Mouse (Mus musculus): Measurements from ENCODE around the gene 6430571L13Rik. TPM values are rescaled to one million over a fixed set of nuclear protein-coding genes. Genes with fewer than 3 reads are reported as not detected.
A peak's percentile ranks its signal among the peaks of the same experiment; 100 is the strongest.
"Not testable (repeated sequence)": the region's sequence is repeated elsewhere in the genome, so short reads cannot be mapped to it uniquely, and the experiment has no call there.

Gene 6430571L13Rik
- polyA plus RNA-seq, 1 experiment from 2014 or later: 0.82 TPM

DNA sequence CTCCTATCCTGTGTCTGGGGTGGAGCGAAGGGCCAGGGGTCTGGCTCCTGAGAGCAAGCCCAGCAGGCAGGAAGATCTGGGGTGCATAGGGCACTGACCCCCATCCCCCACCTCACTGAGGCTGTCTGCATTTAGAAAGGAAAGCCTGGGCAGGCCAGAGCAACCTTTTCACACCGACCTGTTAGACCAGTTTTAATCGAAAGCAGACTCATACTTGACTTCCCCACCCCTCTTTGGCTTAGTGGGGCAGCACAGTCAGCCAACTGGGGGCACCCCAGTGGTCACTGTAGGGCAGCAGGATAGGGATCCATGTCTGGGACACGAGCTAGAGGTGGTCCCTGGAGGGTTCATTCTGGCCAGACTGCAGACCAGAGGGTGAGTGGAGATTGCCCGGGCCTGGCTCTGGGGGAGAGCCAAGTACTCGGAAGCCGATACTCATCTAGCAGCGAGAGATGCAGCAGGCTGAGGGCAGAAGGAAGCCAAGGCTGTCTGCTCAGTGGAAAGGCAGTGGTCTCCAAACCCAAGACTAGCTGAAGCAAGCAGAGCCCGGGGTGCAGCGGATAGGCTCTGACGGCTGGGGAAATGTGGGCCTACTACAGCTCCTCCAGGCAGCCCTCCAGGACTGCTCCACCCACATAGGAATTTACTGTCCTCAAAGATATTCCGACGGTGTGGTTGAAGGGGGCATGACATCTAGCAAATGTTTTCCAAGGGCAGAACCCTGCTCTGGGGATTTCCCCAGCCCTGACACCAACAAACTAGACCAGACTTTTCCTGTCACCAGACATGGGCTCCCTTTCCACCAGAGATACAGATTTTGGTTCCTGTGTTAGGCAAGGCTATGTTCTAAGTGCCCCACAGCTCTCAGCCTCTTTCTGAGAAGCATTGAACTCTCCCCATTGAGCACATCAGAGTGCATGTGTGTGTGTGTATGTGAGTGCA is 34.5 kb upstream of the 6430571L13Rik start:
- Histone ChIP-seq H3K4me3 (ENCODE audit: low read length) (no peak overlapping the region), H3K36me3 (ENCODE audit: insufficient read depth, low read length) (peaks cover 8% of the 10 kb centered on the region), H3K4me1 (ENCODE audit: insufficient read depth, low read length) (peaks cover 40% of the 10 kb centered on the region), H3K4me2 (replicated peaks; ENCODE audit: low read depth, low read length) (no peak overlapping the region), H3K27ac (ENCODE audit: low read length) (peak overlapping the region; percentile 92), H3K27me3 (ENCODE audit: insufficient read depth, low read length) (no peaks in the 10 kb centered on the region), H3K9ac (replicated peaks; ENCODE audit: low read length) (peak overlapping the region; percentile 3), H3K9me3 (ENCODE audit: low read length) (no peaks in the 10 kb centered on the region)
- 51% methylated on average over 13 of the region's 13 CpGs for WGBS
- ATAC-seq (ENCODE audit: low FRiP score, low TSS enrichment): no peak

DNA sequence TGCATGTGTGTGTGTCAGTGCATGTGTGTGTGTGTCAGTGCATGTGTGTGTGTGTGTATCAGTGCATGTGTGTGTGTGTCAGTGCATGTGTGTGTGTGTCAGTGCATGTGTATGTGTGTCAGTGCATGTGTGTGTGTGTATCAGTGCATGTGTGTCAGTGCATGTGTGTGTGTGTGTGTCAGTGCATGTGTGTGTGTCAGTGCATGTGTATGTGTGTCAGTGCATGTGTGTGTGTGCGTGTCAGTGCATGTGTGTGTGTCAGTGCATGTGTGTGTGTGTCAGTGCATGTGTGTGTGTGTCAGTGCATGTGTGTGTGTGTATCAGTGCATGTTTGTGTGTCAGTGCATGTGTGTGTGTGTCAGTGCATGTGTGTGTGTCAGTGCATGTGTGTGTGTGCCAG is 33.7 kb upstream of the 6430571L13Rik start:
- not testable (repeated sequence) for H3K27me3 ChIP-seq (ENCODE audit: insufficient read depth, low read length); H3K36me3 ChIP-seq (ENCODE audit: insufficient read depth, low read length); ATAC-seq (ENCODE audit: low FRiP score, low TSS enrichment); H3K4me2 ChIP-seq (replicated peaks; ENCODE audit: low read depth, low read length); H3K9me3 ChIP-seq (ENCODE audit: low read length); H3K4me3 ChIP-seq (ENCODE audit: low read length); H3K9ac ChIP-seq (replicated peaks; ENCODE audit: low read length)
- Histone ChIP-seq H3K27ac (ENCODE audit: low read length) (peak overlapping the region; percentile 91; the same call in 1 of the 2 replicates), H3K4me1 (ENCODE audit: insufficient read depth, low read length) (peaks cover 40% of the 10 kb centered on the region)
- WGBS: 94% methylated on average over 1 of the region's 1 CpGs

DNA sequence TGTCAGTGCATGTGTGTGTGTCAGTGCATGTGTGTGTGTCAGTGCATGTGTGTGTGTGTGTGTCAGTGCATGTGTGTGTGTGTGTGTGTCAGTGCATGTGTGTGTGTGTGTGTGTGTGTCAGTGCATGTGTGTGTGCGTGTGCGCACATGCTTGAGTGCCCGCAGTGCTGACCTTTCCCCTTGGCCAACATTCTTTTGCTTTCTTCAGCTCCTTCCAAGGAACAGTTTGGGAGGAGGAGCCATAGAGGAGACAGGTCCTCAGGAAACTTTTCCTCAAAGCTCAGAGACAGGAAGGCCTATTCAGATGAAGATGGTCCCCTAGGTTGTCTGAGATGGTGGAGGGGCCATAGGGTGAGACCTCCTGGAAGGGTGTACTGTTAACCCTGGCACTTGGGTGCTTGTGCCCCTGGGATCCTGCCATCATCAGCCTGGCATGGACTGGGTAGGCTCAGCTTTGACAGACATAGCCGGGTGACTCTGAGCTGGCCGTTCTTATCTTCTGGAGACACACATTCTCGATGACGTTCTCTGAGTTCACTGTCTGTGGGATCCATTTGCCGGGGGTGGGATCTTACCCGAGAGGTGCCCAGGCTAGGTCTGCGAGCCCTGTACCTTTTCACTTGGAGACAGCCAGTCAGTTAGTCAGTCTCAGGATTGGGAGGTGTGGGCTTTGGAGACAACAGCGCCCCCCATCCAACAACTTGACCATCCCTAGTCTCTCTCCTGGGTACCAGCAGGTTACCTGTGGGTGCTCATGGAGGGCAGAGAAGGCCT is 33.1 kb upstream of the 6430571L13Rik start:
- no peaks in the 10 kb centered on the region for H3K9me3 ChIP-seq (ENCODE audit: low read length)
- 68% methylated on average over 11 of the region's 11 CpGs for WGBS
- no peaks in the 10 kb centered on the region for H3K27me3 ChIP-seq (ENCODE audit: insufficient read depth, low read length)
- 0 out of 2 replicates have a peak overlapping the region, but pooled peaks have one; percentile 44 for H3K9ac ChIP-seq (replicated peaks; ENCODE audit: low read length)
- peak overlapping the region; percentile 28; the same call in 1 of the 2 replicates for H3K4me2 ChIP-seq (replicated peaks; ENCODE audit: low read depth, low read length)
- H3K27ac ChIP-seq (ENCODE audit: low read length): peak overlapping the region; percentile 91
- peak; percentile 31 for ATAC-seq (ENCODE audit: low FRiP score, low TSS enrichment)
- no peak overlapping the region for H3K4me3 ChIP-seq (ENCODE audit: low read length)
- H3K36me3 ChIP-seq (ENCODE audit: insufficient read depth, low read length): no peaks in the 10 kb centered on the region
- H3K4me1 ChIP-seq (ENCODE audit: insufficient read depth, low read length): peaks cover 40% of the 10 kb centered on the region

DNA sequence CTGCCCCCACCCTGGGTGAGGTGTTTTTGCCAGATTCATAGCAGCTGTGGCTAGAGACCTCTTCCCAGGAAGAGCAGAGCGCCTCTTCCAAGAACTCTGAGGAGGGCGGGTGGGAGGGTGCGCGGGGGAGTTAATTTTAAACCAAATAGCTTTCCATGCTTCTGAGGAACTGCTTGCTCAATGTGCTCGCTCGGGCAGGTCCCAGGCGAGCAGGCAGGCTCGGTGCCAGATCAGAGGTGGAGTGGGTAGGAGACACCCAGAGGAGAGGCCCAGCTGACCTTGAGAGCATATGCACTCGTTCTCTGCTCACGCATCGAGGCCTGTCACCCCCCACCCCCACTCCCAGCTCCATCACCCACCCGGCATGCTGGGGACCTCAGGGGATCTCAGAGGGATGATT is 32.5 kb upstream of the 6430571L13Rik start:
- peak overlapping the region; percentile 28; the same call in 1 of the 2 replicates for H3K4me2 ChIP-seq (replicated peaks; ENCODE audit: low read depth, low read length)
- peaks cover 40% of the 10 kb centered on the region for H3K4me1 ChIP-seq (ENCODE audit: insufficient read depth, low read length)
- H3K9ac ChIP-seq (replicated peaks; ENCODE audit: low read length): no peak overlapping the region
- H3K36me3 ChIP-seq (ENCODE audit: insufficient read depth, low read length): no peaks in the 10 kb centered on the region
- no peaks in the 10 kb centered on the region for H3K27me3 ChIP-seq (ENCODE audit: insufficient read depth, low read length)
- ATAC-seq (ENCODE audit: low FRiP score, low TSS enrichment): peak; percentile 89
- no peak overlapping the region for H3K4me3 ChIP-seq (ENCODE audit: low read length)
- H3K9me3 ChIP-seq (ENCODE audit: low read length): no peaks in the 10 kb centered on the region
- WGBS: 10% methylated on average over 12 of the region's 12 CpGs
- peak overlapping the region; percentile 91 for H3K27ac ChIP-seq (ENCODE audit: low read length)

DNA sequence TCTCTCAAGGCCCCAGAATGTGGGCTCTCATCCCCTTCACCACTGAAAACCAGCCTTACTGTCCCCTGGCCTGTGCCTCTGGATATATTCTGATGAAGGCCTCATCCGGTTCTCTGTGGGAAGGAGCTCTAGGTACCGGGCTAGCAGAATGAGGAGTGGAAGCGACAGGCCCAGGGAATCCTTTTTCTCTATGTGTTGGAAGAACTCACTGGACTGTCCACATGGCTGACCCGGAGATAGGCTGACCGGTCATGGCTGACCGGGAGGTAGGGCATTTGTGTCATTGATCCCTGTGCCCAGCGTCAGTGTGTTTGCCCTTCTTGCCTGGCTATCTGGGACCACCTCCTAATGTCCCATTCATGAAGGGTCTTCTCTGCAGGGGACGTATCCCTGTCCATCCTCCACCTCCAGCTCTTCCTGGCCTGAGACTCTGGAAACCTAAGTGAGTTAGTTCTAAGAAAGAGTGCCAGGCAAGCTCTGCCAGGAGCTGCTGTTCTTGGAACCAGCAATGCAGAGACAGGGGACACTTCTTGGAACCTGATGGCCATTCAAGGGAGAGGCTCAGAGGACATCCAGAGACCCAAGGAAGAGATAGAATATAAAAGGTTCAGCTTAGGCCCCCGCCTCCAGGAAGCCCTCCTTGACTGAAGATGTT is 31.9 kb upstream of the 6430571L13Rik start:
- H3K27ac ChIP-seq (ENCODE audit: low read length): peak overlapping the region; percentile 91
- H3K4me3 ChIP-seq (ENCODE audit: low read length): no peak overlapping the region
- 63% methylated on average over 9 of the region's 9 CpGs for WGBS
- H3K9ac ChIP-seq (replicated peaks; ENCODE audit: low read length): peak overlapping the region; percentile 9; the same call in 1 of the 2 replicates
- peaks cover 43% of the 10 kb centered on the region for H3K4me1 ChIP-seq (ENCODE audit: insufficient read depth, low read length)
- H3K4me2 ChIP-seq (replicated peaks; ENCODE audit: low read depth, low read length): no peak overlapping the region
- H3K36me3 ChIP-seq (ENCODE audit: insufficient read depth, low read length): no peaks in the 10 kb centered on the region
- H3K27me3 ChIP-seq (ENCODE audit: insufficient read depth, low read length): no peaks in the 10 kb centered on the region
- ATAC-seq (ENCODE audit: low FRiP score, low TSS enrichment): peak; percentile 25
- no peaks in the 10 kb centered on the region for H3K9me3 ChIP-seq (ENCODE audit: low read length)

DNA sequence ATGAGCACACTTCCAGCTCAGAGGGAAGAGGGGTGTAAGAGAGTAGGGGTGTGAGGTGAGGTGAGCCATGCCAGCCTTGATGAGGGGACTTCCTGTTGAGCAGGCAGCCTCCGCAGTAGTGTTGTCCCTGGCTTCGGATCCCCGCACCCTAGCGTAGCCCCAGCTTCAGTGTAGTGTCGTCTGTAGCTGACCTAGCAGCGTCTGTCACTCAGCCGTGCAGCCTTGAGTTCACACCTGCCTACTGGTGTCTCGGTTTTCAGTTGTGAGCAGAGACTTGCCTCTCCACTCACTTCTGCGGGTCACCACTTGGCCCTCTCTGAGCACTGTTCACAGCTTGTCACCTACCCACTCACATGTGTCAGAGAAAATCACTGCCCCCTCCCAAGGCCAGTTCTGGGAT is 31.2 kb upstream of the 6430571L13Rik start:
- H3K27ac ChIP-seq (ENCODE audit: low read length): peak overlapping the region; percentile 91; the same call in 1 of the 2 replicates

DNA sequence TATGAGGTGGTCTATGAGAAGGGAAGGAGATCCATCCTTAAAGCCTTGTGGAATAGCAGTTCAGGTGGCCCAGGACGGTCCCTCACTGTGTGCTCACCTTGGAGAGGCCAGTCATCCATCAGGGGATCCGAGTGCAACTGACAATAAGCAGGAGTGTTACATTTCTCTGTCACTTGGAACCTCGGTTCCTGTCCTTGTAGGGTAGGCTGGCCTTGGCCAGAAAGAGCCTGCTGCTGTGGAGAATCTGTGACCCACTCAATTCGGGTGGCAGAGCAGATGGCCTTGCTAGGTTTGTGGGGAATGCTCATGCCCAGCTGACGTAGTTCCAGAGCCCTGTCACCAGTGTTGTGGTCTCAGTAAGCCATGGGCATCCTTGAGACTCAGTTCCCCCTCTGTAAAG is 30.8 kb upstream of the 6430571L13Rik start:
- H3K9ac ChIP-seq (replicated peaks; ENCODE audit: low read length): no peak overlapping the region
- no peaks in the 10 kb centered on the region for H3K36me3 ChIP-seq (ENCODE audit: insufficient read depth, low read length)
- ATAC-seq (ENCODE audit: low FRiP score, low TSS enrichment): no peak
- no peaks in the 10 kb centered on the region for H3K9me3 ChIP-seq (ENCODE audit: low read length)
- no peak overlapping the region for H3K27ac ChIP-seq (ENCODE audit: low read length)
- 71% methylated on average over 5 of the region's 5 CpGs for WGBS
- peaks cover 43% of the 10 kb centered on the region for H3K4me1 ChIP-seq (ENCODE audit: insufficient read depth, low read length)
- no peak overlapping the region for H3K4me3 ChIP-seq (ENCODE audit: low read length)
- no peak overlapping the region for H3K4me2 ChIP-seq (replicated peaks; ENCODE audit: low read depth, low read length)
- H3K27me3 ChIP-seq (ENCODE audit: insufficient read depth, low read length): no peaks in the 10 kb centered on the region

More for the DNA sequence above, 31.2 kb upstream of the 6430571L13Rik start:
- H3K4me3 ChIP-seq (ENCODE audit: low read length): no peak overlapping the region
- H3K27me3 ChIP-seq (ENCODE audit: insufficient read depth, low read length): no peaks in the 10 kb centered on the region
- H3K36me3 ChIP-seq (ENCODE audit: insufficient read depth, low read length): no peaks in the 10 kb centered on the region
- no peaks in the 10 kb centered on the region for H3K9me3 ChIP-seq (ENCODE audit: low read length)
- peaks cover 43% of the 10 kb centered on the region for H3K4me1 ChIP-seq (ENCODE audit: insufficient read depth, low read length)
- no peak overlapping the region for H3K4me2 ChIP-seq (replicated peaks; ENCODE audit: low read depth, low read length)
- ATAC-seq (ENCODE audit: low FRiP score, low TSS enrichment): no peak
- WGBS: 48% methylated on average over 9 of the region's 9 CpGs
- H3K9ac ChIP-seq (replicated peaks; ENCODE audit: low read length): peak overlapping the region; percentile 9; the same call in 1 of the 2 replicates

DNA sequence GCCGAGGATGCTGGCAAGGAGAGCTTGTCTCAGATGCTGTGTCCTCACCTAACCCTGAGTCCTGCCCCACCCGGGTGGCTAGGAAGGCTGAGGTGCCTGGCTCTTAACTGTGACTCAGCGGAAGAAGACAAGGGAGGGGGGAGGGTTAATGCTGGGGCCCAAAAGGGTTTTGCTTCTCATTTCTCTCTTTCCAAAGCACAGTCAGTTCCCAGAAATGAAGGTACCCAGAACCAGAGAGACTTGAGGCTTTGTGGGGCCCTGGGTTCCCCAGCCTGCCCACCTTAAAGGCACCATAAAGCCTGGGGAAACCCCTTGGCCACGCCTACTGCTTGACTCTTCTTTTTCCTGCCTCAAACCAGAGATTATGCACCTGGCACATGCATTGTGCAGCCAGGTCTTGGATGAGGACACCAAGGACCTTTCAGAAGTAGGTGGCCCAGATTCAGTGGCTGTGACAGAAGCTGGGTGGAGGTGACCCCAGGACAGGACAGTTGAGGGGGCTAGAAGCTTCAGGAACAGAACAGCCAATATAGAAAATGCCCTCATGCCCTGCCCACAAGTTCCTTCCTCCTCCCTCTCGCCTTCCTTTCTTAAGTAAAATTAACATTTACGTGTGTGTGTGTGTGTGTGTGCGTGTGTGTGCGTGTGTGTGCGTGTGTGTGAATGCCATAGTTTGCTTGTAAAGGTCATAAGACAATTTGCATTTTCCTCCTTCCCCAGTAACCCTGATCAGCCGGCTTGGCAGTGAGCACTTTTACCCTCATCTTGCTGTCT is 27.4 kb upstream of the 6430571L13Rik start:
- H3K4me1 ChIP-seq (ENCODE audit: insufficient read depth, low read length): peaks cover 17% of the 10 kb centered on the region
- no peaks in the 10 kb centered on the region for H3K36me3 ChIP-seq (ENCODE audit: insufficient read depth, low read length)
- H3K4me3 ChIP-seq (ENCODE audit: low read length): no peak overlapping the region
- no peak overlapping the region for H3K4me2 ChIP-seq (replicated peaks; ENCODE audit: low read depth, low read length)
- H3K9ac ChIP-seq (replicated peaks; ENCODE audit: low read length): no peak overlapping the region
- H3K27me3 ChIP-seq (ENCODE audit: insufficient read depth, low read length): no peaks in the 10 kb centered on the region
- no peak for ATAC-seq (ENCODE audit: low FRiP score, low TSS enrichment)
- no peak overlapping the region for H3K27ac ChIP-seq (ENCODE audit: low read length)
- 61% methylated on average over 10 of the region's 10 CpGs for WGBS
- H3K9me3 ChIP-seq (ENCODE audit: low read length): no peaks in the 10 kb centered on the region

DNA sequence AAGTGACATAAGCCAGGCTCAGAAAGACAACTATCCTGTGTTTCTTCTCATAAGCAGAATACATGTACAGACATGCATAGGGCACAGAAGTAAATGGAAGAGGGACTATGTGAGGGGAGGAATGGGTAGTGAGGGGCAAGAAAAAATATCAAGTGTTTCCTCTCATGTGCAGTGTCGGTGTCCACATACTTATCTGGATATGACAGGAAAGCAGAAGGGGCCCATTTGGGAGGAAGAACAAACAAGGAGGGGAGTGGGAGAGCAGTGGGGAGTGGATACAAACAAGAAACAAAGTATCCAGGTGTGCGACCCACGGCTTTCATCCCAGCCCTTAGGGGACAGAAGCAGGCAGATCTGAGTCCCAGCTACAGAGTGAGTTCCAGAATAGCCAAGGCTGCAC is 26.5 kb upstream of the 6430571L13Rik start:
- H3K4me1 ChIP-seq (ENCODE audit: insufficient read depth, low read length): peaks cover 8% of the 10 kb centered on the region; the same call in 1 of the 2 replicates
- H3K4me2 ChIP-seq (replicated peaks; ENCODE audit: low read depth, low read length): no peak overlapping the region
- H3K9ac ChIP-seq (replicated peaks; ENCODE audit: low read length): no peak overlapping the region
- WGBS: 72% methylated on average over 3 of the region's 3 CpGs
- no peak overlapping the region for H3K27ac ChIP-seq (ENCODE audit: low read length)
- H3K4me3 ChIP-seq (ENCODE audit: low read length): no peak overlapping the region
- no peaks in the 10 kb centered on the region for H3K36me3 ChIP-seq (ENCODE audit: insufficient read depth, low read length)
- ATAC-seq (ENCODE audit: low FRiP score, low TSS enrichment): no peak
- H3K27me3 ChIP-seq (ENCODE audit: insufficient read depth, low read length): no peaks in the 10 kb centered on the region
- no peaks in the 10 kb centered on the region for H3K9me3 ChIP-seq (ENCODE audit: low read length)
